Comparison of ENCODE assay signal across 10 mouse cellular contexts in the genomic region with DNA sequence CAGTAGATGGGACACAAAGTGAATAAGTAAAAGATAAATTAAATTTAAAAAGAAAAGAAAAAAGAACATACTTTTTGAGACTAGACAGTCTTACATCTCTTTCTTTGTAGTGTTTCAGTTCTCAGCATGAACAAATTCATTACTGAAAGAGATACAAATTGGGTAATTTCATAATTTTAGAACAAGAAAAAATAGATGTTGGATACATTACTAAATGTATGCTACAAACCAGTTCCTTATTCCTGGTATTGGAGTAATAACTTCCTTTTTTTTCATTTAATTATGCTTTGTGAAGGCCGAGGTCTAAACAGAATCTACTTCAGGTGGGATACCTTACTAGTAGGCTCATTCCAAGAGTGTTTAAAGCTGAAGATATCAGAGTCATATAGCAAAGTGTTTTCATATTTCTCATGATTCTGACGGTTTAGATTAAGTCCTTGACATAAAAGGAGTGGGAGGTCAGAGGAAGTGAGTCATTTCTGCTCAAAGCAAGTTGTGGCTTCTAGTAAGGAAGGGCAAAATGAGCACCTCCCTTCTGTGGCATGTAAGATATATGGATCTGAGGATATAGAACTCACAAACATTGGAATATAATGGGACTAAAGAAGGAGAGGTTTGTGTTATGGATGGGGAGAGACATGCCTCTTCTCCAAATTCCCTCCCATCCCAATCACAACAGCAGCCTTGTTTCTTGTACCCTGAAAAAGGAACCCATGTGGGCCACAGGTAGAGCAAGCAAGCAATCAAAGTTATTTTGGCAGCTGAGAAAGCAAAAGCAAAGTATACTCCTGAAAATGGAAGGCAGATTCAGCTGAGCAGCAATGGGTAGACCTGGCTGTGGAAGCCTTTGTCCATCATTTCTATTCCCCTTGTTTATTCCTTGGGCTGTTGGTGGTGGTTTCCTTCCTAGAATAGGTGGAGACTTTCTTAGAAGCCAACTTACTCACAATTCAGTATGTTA. TPM values are rescaled to one million over a fixed set of nuclear protein-coding genes. Genes with fewer than 3 reads are reported as not detected.
DNase-seq lines count a peak whose midpoint lies in the region; ATAC-seq and TF ChIP-seq lines count a peak whose summit lies in the region.
"Had no signal": no experiment of that assay in that cellular context is flagged by ENCODE, and none has a peak within 500 bp of the region (broad histone marks: within the 10 kb centered on the region; RNA-seq: fewer than 3 reads in every experiment).

No protein-coding gene starts in this region.

- H3K4me1 ChIP-seq in liver, postnatal 0 days (ENCODE audit: insufficient read depth): peaks cover 8% of the 10 kb centered on the region; the same call in 1 of the 2 replicates
- H3K4me1 ChIP-seq in midbrain, embryonic 13.5 days (replicated peaks): no peaks in the 10 kb centered on the region
- H3K4me1 ChIP-seq: heart, embryonic 12.5 days had no signal

- TF ChIP-seq EP300 in liver, postnatal 0 days (IDR thresholded peaks at IDR 0.05; ENCODE audit: low read depth): no peak

- peak overlapping the region; percentile 64 for H3K27ac ChIP-seq in liver, postnatal 0 days (ENCODE audit: low read depth)
- H3K27ac ChIP-seq in midbrain, embryonic 13.5 days: no peak overlapping the region
- H3K27ac ChIP-seq: hindbrain, postnatal 0 days had no signal

- ATAC-seq in liver, postnatal 0 days: no peak
- no peak for ATAC-seq in midbrain, embryonic 13.5 days
- ATAC-seq: hindbrain, postnatal 0 days had no signal

- TF ChIP-seq CTCF in liver, postnatal 0 days (IDR thresholded peaks at IDR 0.05; ENCODE audit: low read depth): no peak

- peak; percentile 44 for DNase-seq in thymus, postnatal 0 days (ENCODE audit: low spot score)
- no peak for DNase-seq in thymus, postnatal 14 days
- peak; percentile 69 for DNase-seq in MEL-GATA-1-ER (ENCODE audit: extremely low read depth, low read depth)
- DNase-seq in liver, postnatal 0 days: no peak
- DNase-seq in right cerebral cortex, adult 18-20 months: no peak
- DNase-seq in testis, postnatal 10 days (ENCODE audit: low spot score): no peak
- DNase-seq: kidney, postnatal 4 days had no signal

- H3K36me3 ChIP-seq in liver, postnatal 0 days (replicated peaks; ENCODE audit: insufficient read depth, low read length): no peaks in the 10 kb centered on the region
- no peaks in the 10 kb centered on the region for H3K36me3 ChIP-seq in midbrain, embryonic 13.5 days
- H3K36me3 ChIP-seq: heart, embryonic 12.5 days had no signal

- no peak overlapping the region for H3K9ac ChIP-seq in liver, postnatal 0 days (replicated peaks)
- H3K9ac ChIP-seq in midbrain, embryonic 13.5 days (replicated peaks): no peak overlapping the region
- H3K9ac ChIP-seq: heart, embryonic 12.5 days had no signal

- H3K4me2 ChIP-seq in liver, postnatal 0 days (ENCODE audit: low read depth, low read length): no peak overlapping the region
- no peak overlapping the region for H3K4me2 ChIP-seq in midbrain, embryonic 13.5 days (replicated peaks)
- H3K4me2 ChIP-seq: heart, embryonic 12.5 days had no signal

- H3K4me3 ChIP-seq in liver, postnatal 0 days (ENCODE audit: low read depth, low read length): no peak overlapping the region
- no peak overlapping the region for H3K4me3 ChIP-seq in midbrain, embryonic 13.5 days (replicated peaks)
- H3K4me3 ChIP-seq: heart, embryonic 12.5 days had no signal

- no peaks in the 10 kb centered on the region for H3K9me3 ChIP-seq in liver, postnatal 0 days (ENCODE audit: low read length)
- H3K9me3 ChIP-seq in midbrain, embryonic 13.5 days: no peaks in the 10 kb centered on the region
- H3K9me3 ChIP-seq: heart, embryonic 12.5 days had no signal

- no peaks in the 10 kb centered on the region for H3K27me3 ChIP-seq in liver, postnatal 0 days (ENCODE audit: insufficient read depth, low read length)
- H3K27me3 ChIP-seq in midbrain, embryonic 13.5 days: no peaks in the 10 kb centered on the region
- H3K27me3 ChIP-seq: heart, embryonic 12.5 days had no signal

- WGBS in liver, postnatal 0 days (ENCODE audit: insufficient replicate concordance): 18% methylated on average over 2 of the region's 2 CpGs
- WGBS in midbrain, embryonic 13.5 days: 63% methylated on average over 2 of the region's 2 CpGs

RNA-seq across cellular contexts. Expression of a gene that starts 33.4 kb away (rescaled TPM):
- polyA plus RNA-seq in thymus, postnatal 0 days (2015; fragmentation: Nextera tagmentation; extraction: Ambion mirVana): 9.4 and 9.8 TPM in 2 replicates
- polyA plus RNA-seq in liver, postnatal 0 days (2015; fragmentation: Nextera tagmentation; extraction: Ambion mirVana): 4.9 and 5.0 TPM in 2 replicates
- polyA plus RNA-seq in midbrain, embryonic 13.5 days (2015; fragmentation: Nextera tagmentation; extraction: Ambion mirVana): 0.15 and 0.28 TPM in 2 replicates

RNA-seq across cellular contexts. Expression of a gene that starts 46.6 kb away (rescaled TPM):
- polyA plus RNA-seq in thymus, postnatal 0 days (2015; fragmentation: Nextera tagmentation; extraction: Ambion mirVana): 0.08 and 0.10 TPM in 2 replicates
- polyA plus RNA-seq in liver, postnatal 0 days (2015; fragmentation: Nextera tagmentation; extraction: Ambion mirVana): 0.40 and 0.42 TPM in 2 replicates
- polyA plus RNA-seq in midbrain, embryonic 13.5 days (2015; fragmentation: Nextera tagmentation; extraction: Ambion mirVana): not detected in 2 replicates
- polyA plus RNA-seq: hindbrain, postnatal 0 days had no signal

RNA-seq across cellular contexts. Expression of a gene that starts 53.0 kb away (rescaled TPM):
- 2.2 and 3.0 TPM in 2 replicates for polyA plus RNA-seq in thymus, postnatal 0 days (2015; fragmentation: Nextera tagmentation; extraction: Ambion mirVana)
- 4.7 and 5.0 TPM in 2 replicates for polyA plus RNA-seq in liver, postnatal 0 days (2015; fragmentation: Nextera tagmentation; extraction: Ambion mirVana)
- polyA plus RNA-seq in midbrain, embryonic 13.5 days (2015; fragmentation: Nextera tagmentation; extraction: Ambion mirVana): 0.22 and 0.27 TPM in 2 replicates

Comparison
In these comparisons a context has a peak if more than half of its experiments do, and no peak if none do; other contexts are left out.
1. DNase-seq: peak in thymus, postnatal 0 days (single experiment) and MEL-GATA-1-ER (single experiment); none in thymus, postnatal 14 days (single experiment), liver, postnatal 0 days (single experiment), right cerebral cortex, adult 18-20 months (single experiment) and testis, postnatal 10 days (single experiment).